Mouse (Mus musculus) right cerebral cortex, adult 2 months (tissue): Measurements from ENCODE around the gene Acvr1b.

Source experiments
- DNase-seq, 2 experiments: peaks; one replicate each; pipeline ENCODE4 v3.0.0; 2021 to 2022; ENCODE audit warnings: low spot score in 2 of 2

Acvr1b gene

GRCm38 (mm10) chr15:101228866-101229590 lies 55.2 kb downstream of the Acvr1b start:
- no peak for DNase-seq

- DNase-seq: no peak
Observed at GRCm38 (mm10) chr15:101230503-101230902, 56.6 kb downstream of the Acvr1b start.

GRCm38 (mm10) chr15:101230995-101231647 lies 57.3 kb downstream of the Acvr1b start:
- no peak for DNase-seq

GRCm38 (mm10) chr15:101231648-101232180 lies 57.8 kb downstream of the Acvr1b start:
- no peak for DNase-seq

- DNase-seq: no peak
Observed at GRCm38 (mm10) chr15:101232607-101233006, 58.7 kb downstream of the Acvr1b start.

- DNase-seq: no peak
Observed at GRCm38 (mm10) chr15:101233183-101233582, 59.3 kb downstream of the Acvr1b start.

GRCm38 (mm10) chr15:101233641-101234275 lies 59.9 kb downstream of the Acvr1b start:
- DNase-seq: no peak

GRCm38 (mm10) chr15:101234611-101235341 lies 60.9 kb downstream of the Acvr1b start:
- DNase-seq: no peak

- no peak for DNase-seq
Observed at GRCm38 (mm10) chr15:101235342-101235698, 61.5 kb downstream of the Acvr1b start.

GRCm38 (mm10) chr15:101235728-101236327 lies 62.0 kb downstream of the Acvr1b start:
- peak; percentile 79 to 81 for DNase-seq

GRCm38 (mm10) chr15:101236878-101237277 lies 63.0 kb downstream of the Acvr1b start:
- DNase-seq: no peak

GRCm38 (mm10) chr15:101238885-101239511 lies 65.1 kb downstream of the Acvr1b start:
- DNase-seq: peak; percentile 87 to 88

- no peak for DNase-seq
Observed at GRCm38 (mm10) chr15:101239821-101240220, 66.0 kb downstream of the Acvr1b start.

GRCm38 (mm10) chr15:101240799-101241204 lies 66.9 kb downstream of the Acvr1b start:
- DNase-seq: peak; percentile 97 to 98

GRCm38 (mm10) chr15:101241236-101241635 lies 67.4 kb downstream of the Acvr1b start:
- no peak for DNase-seq

GRCm38 (mm10) chr15:101241853-101242252 lies 68.0 kb downstream of the Acvr1b start:
- no peak for DNase-seq

- no peak for DNase-seq
Observed at GRCm38 (mm10) chr15:101242645-101243044, 68.8 kb downstream of the Acvr1b start.

- DNase-seq: no peak
Observed at GRCm38 (mm10) chr15:101244012-101244411, 70.1 kb downstream of the Acvr1b start.

- DNase-seq: peak; percentile 96
Observed at GRCm38 (mm10) chr15:101246231-101247154, 72.6 kb downstream of the Acvr1b start.

GRCm38 (mm10) chr15:101247155-101247498 lies 73.3 kb downstream of the Acvr1b start:
- DNase-seq: no peak
